Mouse (Mus musculus) kidney, postnatal 0 days (tissue): ENCODE results near the gene Ngdn. TPM values are rescaled to one million over a fixed set of nuclear protein-coding genes. Genes with fewer than 3 reads are reported as not detected.
"Not testable (repeated sequence)": the region's sequence is repeated elsewhere in the genome, so short reads cannot be mapped to it uniquely, and the experiment has no call there.

ENCODE experiments used
- ATAC-seq: fragments of 200-750 bp; cut with Nextera tagmentation; replicated peaks from 2 replicates; pipeline ENCODE4 v1.8.0; 2017; ENCODE audit warnings: low read depth, moderate number of reproducible peaks, moderate TSS enrichment, moderate library complexity; ENCODE audit not compliant: low FRiP score
- DNase-seq: peaks from one replicate; pipeline ENCODE4 v3.0.0-alpha.2; 2016; ENCODE audit warnings: low spot score
- H3K27ac ChIP-seq: fragments of 300-500 bp; sonication (generic); 2 replicates; pipeline ENCODE4 v1.5.1; 2014; ENCODE audit warnings: mild to moderate bottlenecking
- H3K27me3 ChIP-seq: fragments of 300-500 bp; sonication (generic); 2 replicates; pipeline ENCODE4 v1.6.1; 2014; ENCODE audit warnings: low read length, mixed read lengths; ENCODE audit not compliant: insufficient read depth
- H3K36me3 ChIP-seq: fragments of 300-500 bp; sonication (generic); 2 replicates; pipeline ENCODE4 v1.6.1; 2014; ENCODE audit warnings: low read length, mixed read lengths; ENCODE audit not compliant: insufficient read depth
- H3K4me1 ChIP-seq: fragments of 300-500 bp; sonication (generic); replicated peaks from 2 replicates; pipeline ENCODE4 v1.6.1; 2014; ENCODE audit warnings: antibody characterized with exemption, low read length, mixed read lengths; ENCODE audit not compliant: insufficient read depth
- H3K4me2 ChIP-seq: fragments of 300-500 bp; sonication (generic); 2 replicates; pipeline ENCODE4 v1.6.1; 2014; ENCODE audit warnings: mild to moderate bottlenecking, low read length, moderate library complexity, mixed read lengths
- H3K4me3 ChIP-seq: fragments of 300-500 bp; sonication (generic); replicated peaks from 2 replicates; pipeline ENCODE4 v1.5.1; 2014; ENCODE audit warnings: low read depth, low read length
- H3K9ac ChIP-seq: fragments of 300-500 bp; sonication (generic); 2 replicates; pipeline ENCODE4 v1.6.1; 2014; ENCODE audit warnings: low read depth, low read length
- H3K9me3 ChIP-seq: fragments of 300-500 bp; sonication (generic); replicated peaks from 2 replicates; pipeline ENCODE4 v1.6.1; 2016; ENCODE audit warnings: low read length, inconsistent platforms, mixed read lengths
- CTCF ChIP-seq: IDR thresholded peaks from 2 replicates; pipeline ENCODE4 v1.5.1; 2016; ENCODE audit warnings: antibody characterized with exemption, low read depth, mild to moderate bottlenecking, moderate library complexity
- WGBS: fragments of 180-500 bp; shearing (Covaris S2); extraction: QIAGEN DNeasy Blood & Tissue Kit; methylation state at CpG from one replicate; pipeline ENCODE4 v1.1.7; 2014; 5-methylcytosine and 5-hydroxymethylcytosine counted together
- polyA plus RNA-seq: library from polyadenylated mRNA; unstranded; fragments of >200 nt; fragmentation: Nextera tagmentation; extraction: Ambion mirVana; gene quantifications from 2 replicates; pipeline ENCODE4 v1.2.1, GENCODE M21; 2015

Ngdn gene
- polyA plus RNA-seq, 1 experiment from 2014 or later = 68.9 TPM

GRCm38 (mm10) chr14:54974068-54974791 lies 41.0 kb upstream of the Ngdn start:
- ATAC-seq (no peak), DNase-seq (no peak)
- WGBS = 73% methylated on average over 6 of the region's 6 CpGs
- no peaks in the 10 kb centered on the region for H3K4me1 ChIP-seq
- no peaks in the 10 kb centered on the region for H3K27me3 ChIP-seq
- no peak overlapping the region for H3K4me2 ChIP-seq
- no peak overlapping the region for H3K27ac ChIP-seq
- no peak for TF ChIP-seq CTCF
- H3K4me3 ChIP-seq = no peak overlapping the region
- no peaks in the 10 kb centered on the region for H3K36me3 ChIP-seq
- H3K9ac ChIP-seq = no peak overlapping the region
- no peaks in the 10 kb centered on the region for H3K9me3 ChIP-seq

GRCm38 (mm10) chr14:54976633-54977032 lies 38.6 kb upstream of the Ngdn start, which contains the start of gene Gm17428:
Gene Gm17428 (plus strand): TSS chr14:54976933.
- no peak for DNase-seq
- Histone ChIP-seq H3K27me3 (no peaks in the 10 kb centered on the region), H3K36me3 (no peaks in the 10 kb centered on the region), H3K27ac (no peak within 1 kb of the TSS), H3K9me3 (no peaks in the 10 kb centered on the region), H3K4me3 (no peak within 1 kb of the TSS), H3K4me1 (no peaks in the 10 kb centered on the region), H3K9ac (no peak within 1 kb of the TSS), H3K4me2 (no peak within 1 kb of the TSS)
- no peak for TF ChIP-seq CTCF
- 79% methylated on average over 1 of the region's 1 CpGs for WGBS
- no peak for ATAC-seq

- no peak for DNase-seq
- Histone ChIP-seq H3K27me3 (no peaks in the 10 kb centered on the region), H3K27ac (no peak overlapping the region), H3K4me1 (no peaks in the 10 kb centered on the region), H3K9ac (no peak overlapping the region), H3K36me3 (no peaks in the 10 kb centered on the region), H3K9me3 (no peaks in the 10 kb centered on the region), H3K4me3 (no peak overlapping the region), H3K4me2 (no peak overlapping the region)
- TF ChIP-seq CTCF = no peak
- ATAC-seq = no peak
- 70% methylated on average over 8 of the region's 8 CpGs for WGBS
Observed at GRCm38 (mm10) chr14:54978664-54979063, 36.6 kb upstream of the Ngdn start.

GRCm38 (mm10) chr14:54981934-54982333 lies 33.3 kb upstream of the Ngdn start:
- DNase-seq (no peak), ATAC-seq (no peak)
- H3K4me3 ChIP-seq = no peak overlapping the region
- no peak overlapping the region for H3K4me2 ChIP-seq
- no peaks in the 10 kb centered on the region for H3K4me1 ChIP-seq
- no peaks in the 10 kb centered on the region for H3K27me3 ChIP-seq
- no peak for TF ChIP-seq CTCF
- no peaks in the 10 kb centered on the region for H3K9me3 ChIP-seq
- WGBS = 96% methylated on average over 7 of the region's 7 CpGs
- H3K27ac ChIP-seq = no peak overlapping the region
- H3K36me3 ChIP-seq = no peaks in the 10 kb centered on the region
- no peak overlapping the region for H3K9ac ChIP-seq

GRCm38 (mm10) chr14:54988350-54988874 lies 26.8 kb upstream of the Ngdn start:
- not testable (repeated sequence) for ATAC-seq, H3K9ac ChIP-seq, H3K4me1 ChIP-seq, H3K9me3 ChIP-seq, H3K36me3 ChIP-seq, H3K27me3 ChIP-seq, H3K27ac ChIP-seq, DNase-seq, H3K4me3 ChIP-seq, H3K4me2 ChIP-seq
- WGBS = 85% methylated on average over 9 of the region's 9 CpGs

GRCm38 (mm10) chr14:54988882-54989281 lies 26.4 kb upstream of the Ngdn start:
- no peak overlapping the region for H3K4me3 ChIP-seq
- H3K36me3 ChIP-seq = no peaks in the 10 kb centered on the region
- TF ChIP-seq CTCF = no peak
- H3K9ac ChIP-seq = no peak overlapping the region
- ATAC-seq (no peak), DNase-seq (no peak)
- H3K9me3 ChIP-seq = no peaks in the 10 kb centered on the region
- 84% methylated on average over 13 of the region's 13 CpGs for WGBS
- H3K27me3 ChIP-seq = no peaks in the 10 kb centered on the region
- H3K4me2 ChIP-seq = no peak overlapping the region
- H3K27ac ChIP-seq = no peak overlapping the region
- H3K4me1 ChIP-seq = no peaks in the 10 kb centered on the region
